Mouse (Mus musculus): ENCODE measurements around the gene Unc13d. TPM values are rescaled to one million over a fixed set of nuclear protein-coding genes. Genes with fewer than 3 reads are reported as not detected.
"Not testable (repeated sequence)": the region's sequence is repeated elsewhere in the genome, so short reads cannot be mapped to it uniquely, and the experiment has no call there.

Unc13d gene
- polyA plus RNA-seq, 1 experiment from 2014 or later: 0.60 TPM

- 70% methylated on average over 16 of the region's 16 CpGs for WGBS
- ATAC-seq: no peak
- H3K36me3 ChIP-seq (ENCODE audit: control insufficient read depth, insufficient read depth): no peaks in the 10 kb centered on the region
- H3K4me2 ChIP-seq (ENCODE audit: low read length): no peak overlapping the region
- no peak overlapping the region for H3K4me3 ChIP-seq (replicated peaks; ENCODE audit: low read length)
- no peaks in the 10 kb centered on the region for H3K27me3 ChIP-seq (replicated peaks; ENCODE audit: control insufficient read depth, insufficient read depth, low read length)
- no peak overlapping the region for H3K9ac ChIP-seq (replicated peaks; ENCODE audit: low read depth, low read length)
- H3K4me1 ChIP-seq (replicated peaks; ENCODE audit: control insufficient read depth, insufficient read depth, low read length): no peaks in the 10 kb centered on the region
- H3K27ac ChIP-seq (ENCODE audit: low read length): no peak overlapping the region
- 0 out of 2 replicates have a peak, but pooled peaks cover 4% of the 10 kb centered on the region for H3K9me3 ChIP-seq (ENCODE audit: control insufficient read depth, low read length)
These were observed 16.2 kb upstream of the Unc13d start for GRCm38 (mm10) chr11:116093771-116094565.

- H3K9ac ChIP-seq (replicated peaks; ENCODE audit: low read depth, low read length); H3K4me2 ChIP-seq (ENCODE audit: low read length); H3K36me3 ChIP-seq (ENCODE audit: control insufficient read depth, insufficient read depth); ATAC-seq; H3K9me3 ChIP-seq (ENCODE audit: control insufficient read depth, low read length); H3K27me3 ChIP-seq (replicated peaks; ENCODE audit: control insufficient read depth, insufficient read depth, low read length); H3K27ac ChIP-seq (ENCODE audit: low read length); H3K4me1 ChIP-seq (replicated peaks; ENCODE audit: control insufficient read depth, insufficient read depth, low read length); H3K4me3 ChIP-seq (replicated peaks; ENCODE audit: low read length): not testable (repeated sequence)
- 87% methylated on average over 6 of the region's 6 CpGs for whole genome bisulfite sequencing
These were observed 15.2 kb upstream of the Unc13d start for GRCm38 (mm10) chr11:116092959-116093358.

DNA sequence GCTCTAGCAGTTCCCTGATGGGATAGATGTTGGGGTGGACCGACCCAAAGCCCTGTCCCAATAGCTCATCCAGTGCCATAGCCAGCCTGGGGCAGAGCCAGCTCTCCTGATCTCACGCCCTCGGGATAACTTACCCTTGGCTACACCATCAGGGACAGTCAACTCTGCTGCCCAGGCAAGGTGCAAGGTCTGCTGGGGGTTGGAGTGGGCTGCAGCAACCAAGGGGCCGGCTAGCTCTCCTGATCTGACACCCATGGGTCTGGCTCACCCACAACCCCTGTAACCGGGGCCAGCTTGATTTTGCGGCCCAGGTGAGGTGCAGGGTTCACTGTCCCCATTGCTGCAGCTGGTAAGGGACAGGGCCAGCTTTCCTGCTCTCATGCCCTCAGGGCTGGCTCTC lies 13.8 kb upstream of the Unc13d start:
- no peaks in the 10 kb centered on the region for H3K27me3 ChIP-seq (replicated peaks; ENCODE audit: control insufficient read depth, insufficient read depth, low read length)
- no peak overlapping the region for H3K4me2 ChIP-seq (ENCODE audit: low read length)
- ATAC-seq: no peak
- no peaks in the 10 kb centered on the region for H3K36me3 ChIP-seq (ENCODE audit: control insufficient read depth, insufficient read depth)
- 84% methylated on average over 6 of the region's 6 CpGs for WGBS
- no peak overlapping the region for H3K4me3 ChIP-seq (replicated peaks; ENCODE audit: low read length)
- no peak overlapping the region for H3K27ac ChIP-seq (ENCODE audit: low read length)
- peaks cover 7% of the 10 kb centered on the region for H3K4me1 ChIP-seq (replicated peaks; ENCODE audit: control insufficient read depth, insufficient read depth, low read length)
- H3K9me3 ChIP-seq (ENCODE audit: control insufficient read depth, low read length): 0 out of 2 replicates have a peak, but pooled peaks cover under 1% of the 10 kb centered on the region
- H3K9ac ChIP-seq (replicated peaks; ENCODE audit: low read depth, low read length): no peak overlapping the region

DNA sequence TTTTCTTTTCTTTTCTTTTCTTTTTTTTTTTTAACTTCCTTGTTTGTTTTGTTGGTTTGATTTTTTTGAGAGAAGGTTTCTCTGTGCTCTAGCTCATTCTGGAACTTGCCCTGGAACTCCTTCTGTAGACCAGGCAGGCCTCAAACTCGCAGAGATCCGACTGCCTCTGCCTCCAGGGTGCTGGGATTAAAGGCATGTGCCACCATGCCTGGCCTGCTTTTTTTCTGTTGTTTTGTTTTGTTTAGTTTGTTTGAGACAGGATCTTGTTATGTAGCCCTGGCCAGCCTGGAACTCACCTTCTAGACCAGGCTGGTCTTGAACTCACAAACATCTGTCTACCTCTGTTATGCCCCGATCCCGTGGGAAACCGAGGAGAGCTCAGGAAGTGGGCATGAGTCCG lies 11.8 kb upstream of the Unc13d start:
- H3K9me3 ChIP-seq (ENCODE audit: control insufficient read depth, low read length): no peaks in the 10 kb centered on the region
- H3K27ac ChIP-seq (ENCODE audit: low read length): no peak overlapping the region
- no peaks in the 10 kb centered on the region for H3K27me3 ChIP-seq (replicated peaks; ENCODE audit: control insufficient read depth, insufficient read depth, low read length)
- peaks cover 17% of the 10 kb centered on the region for H3K4me1 ChIP-seq (replicated peaks; ENCODE audit: control insufficient read depth, insufficient read depth, low read length)
- no peak overlapping the region for H3K4me3 ChIP-seq (replicated peaks; ENCODE audit: low read length)
- no peak overlapping the region for H3K9ac ChIP-seq (replicated peaks; ENCODE audit: low read depth, low read length)
- 95% methylated on average over 6 of the region's 6 CpGs for WGBS
- H3K4me2 ChIP-seq (ENCODE audit: low read length): no peak overlapping the region
- no peak for ATAC-seq
- H3K36me3 ChIP-seq (ENCODE audit: control insufficient read depth, insufficient read depth): no peaks in the 10 kb centered on the region

DNA sequence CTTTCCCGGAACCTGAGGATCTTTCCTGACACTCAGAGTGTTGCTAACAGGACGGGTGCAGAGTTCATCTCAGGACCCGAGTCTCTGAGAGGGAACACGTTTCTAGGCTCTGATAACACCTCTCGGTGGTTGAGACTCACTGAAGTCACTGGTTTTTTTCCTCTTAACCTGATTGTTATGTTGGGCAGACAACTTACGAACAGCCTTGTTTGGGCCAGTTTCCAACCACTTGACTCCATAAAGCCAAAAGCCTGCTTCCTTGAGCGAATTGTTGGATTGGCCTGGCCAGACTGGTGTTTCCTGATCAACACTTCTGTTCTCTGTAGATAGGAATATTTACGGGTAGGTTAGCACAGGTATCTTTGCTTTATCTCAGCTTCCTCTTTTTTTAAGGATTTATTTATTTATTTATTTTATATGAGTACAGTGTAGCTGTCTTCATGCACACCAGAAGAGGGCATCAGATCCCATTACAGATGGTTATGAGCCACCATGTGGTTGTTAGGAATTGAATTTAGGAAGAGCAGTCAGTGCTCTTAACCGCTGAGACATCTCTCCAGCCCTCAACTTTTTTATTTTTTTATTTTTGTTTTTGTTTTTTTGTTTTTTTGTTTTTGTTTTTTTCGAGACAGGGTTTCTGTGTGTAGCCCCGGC lies 11.1 kb upstream of the Unc13d start:
- Histone ChIP-seq H3K9me3 (ENCODE audit: control insufficient read depth, low read length) (no peaks in the 10 kb centered on the region), H3K4me2 (ENCODE audit: low read length) (no peak overlapping the region), H3K27me3 (replicated peaks; ENCODE audit: control insufficient read depth, insufficient read depth, low read length) (no peaks in the 10 kb centered on the region), H3K27ac (ENCODE audit: low read length) (no peak overlapping the region), H3K9ac (replicated peaks; ENCODE audit: low read depth, low read length) (no peak overlapping the region), H3K4me3 (replicated peaks; ENCODE audit: low read length) (no peak overlapping the region), H3K4me1 (replicated peaks; ENCODE audit: control insufficient read depth, insufficient read depth, low read length) (peaks cover 17% of the 10 kb centered on the region), H3K36me3 (ENCODE audit: control insufficient read depth, insufficient read depth) (no peaks in the 10 kb centered on the region)
- ATAC-seq: no peak
- 88% methylated on average over 11 of the region's 11 CpGs for WGBS

GRCm38 (mm10) chr11:116088188-116088587 lies 10.4 kb upstream of the Unc13d start:
- Histone ChIP-seq H3K9ac (replicated peaks; ENCODE audit: low read depth, low read length) (no peak overlapping the region), H3K36me3 (ENCODE audit: control insufficient read depth, insufficient read depth) (no peaks in the 10 kb centered on the region; the same call in 1 of the 2 replicates), H3K27me3 (replicated peaks; ENCODE audit: control insufficient read depth, insufficient read depth, low read length) (no peaks in the 10 kb centered on the region), H3K27ac (ENCODE audit: low read length) (no peak overlapping the region), H3K4me3 (replicated peaks; ENCODE audit: low read length) (no peak overlapping the region), H3K4me2 (ENCODE audit: low read length) (0 out of 2 replicates have a peak overlapping the region, but pooled peaks have one; percentile 74), H3K4me1 (replicated peaks; ENCODE audit: control insufficient read depth, insufficient read depth, low read length) (peaks cover 17% of the 10 kb centered on the region), H3K9me3 (ENCODE audit: control insufficient read depth, low read length) (no peaks in the 10 kb centered on the region)
- no peak for ATAC-seq
- 85% methylated on average over 8 of the region's 8 CpGs for WGBS

GRCm38 (mm10) chr11:116087194-116088130 lies 9.7 kb upstream of the Unc13d start:
- H3K4me1 ChIP-seq (replicated peaks; ENCODE audit: control insufficient read depth, insufficient read depth, low read length): peaks cover 17% of the 10 kb centered on the region
- H3K4me2 ChIP-seq (ENCODE audit: low read length): peak overlapping the region; percentile 74
- H3K27me3 ChIP-seq (replicated peaks; ENCODE audit: control insufficient read depth, insufficient read depth, low read length): no peaks in the 10 kb centered on the region
- peaks cover 2% of the 10 kb centered on the region for H3K36me3 ChIP-seq (ENCODE audit: control insufficient read depth, insufficient read depth)
- H3K9ac ChIP-seq (replicated peaks; ENCODE audit: low read depth, low read length): peak overlapping the region; percentile 52
- H3K27ac ChIP-seq (ENCODE audit: low read length): peak overlapping the region; percentile 71
- peak overlapping the region; percentile 67 for H3K4me3 ChIP-seq (replicated peaks; ENCODE audit: low read length)
- H3K9me3 ChIP-seq (ENCODE audit: control insufficient read depth, low read length): no peaks in the 10 kb centered on the region
- ATAC-seq: peak; percentile 80
- 4% methylated on average over 31 of the region's 31 CpGs for WGBS

- WGBS: 4% methylated on average over 37 of the region's 43 CpGs
- H3K4me2 ChIP-seq (ENCODE audit: low read length): peak within 1 kb of the TSS; percentile 74
- H3K27me3 ChIP-seq (replicated peaks; ENCODE audit: control insufficient read depth, insufficient read depth, low read length): no peaks in the 10 kb centered on the region
- peak within 1 kb of the TSS; percentile 52 for H3K9ac ChIP-seq (replicated peaks; ENCODE audit: low read depth, low read length)
- peak within 1 kb of the TSS; percentile 77 for H3K27ac ChIP-seq (ENCODE audit: low read length)
- peak; percentile 97 for ATAC-seq
- H3K36me3 ChIP-seq (ENCODE audit: control insufficient read depth, insufficient read depth): peaks cover 6% of the 10 kb centered on the region
- no peaks in the 10 kb centered on the region for H3K9me3 ChIP-seq (ENCODE audit: control insufficient read depth, low read length)
- peaks cover 17% of the 10 kb centered on the region for H3K4me1 ChIP-seq (replicated peaks; ENCODE audit: control insufficient read depth, insufficient read depth, low read length)
- H3K4me3 ChIP-seq (replicated peaks; ENCODE audit: low read length): peak within 1 kb of the TSS; percentile 67
These were observed 8.8 kb upstream of the Unc13d start, which contains the start of gene Wbp2 for GRCm38 (mm10) chr11:116086258-116087193. Gene Wbp2 (minus strand): TSS chr11:116086995.

Measured in forebrain, embryonic 16.5 days (tissue).